Mouse (Mus musculus) E14TG2a.4 (cell line): ENCODE data around the gene Dusp6.

Experiments used
- H3K27me3 ChIP-seq: 2 replicates; pipeline ENCODE4 v1.6.1; 2014; ENCODE audit warnings: low read length, control low read depth; ENCODE audit not compliant: insufficient read depth
- H3K36me3 ChIP-seq: 2 replicates; pipeline ENCODE4 v1.6.1; 2014; ENCODE audit warnings: low read length, control low read depth; ENCODE audit not compliant: insufficient read depth
- H3K4me1 ChIP-seq: replicated peaks from 2 replicates; pipeline ENCODE4 v1.6.1; 2014; ENCODE audit warnings: low read depth, low read length, control low read depth
- H3K4me3 ChIP-seq: replicated peaks from 2 replicates; pipeline ENCODE4 v1.5.1; 2014; ENCODE audit warnings: mild to moderate bottlenecking, low read length
- H3K9me3 ChIP-seq: 2 replicates; pipeline ENCODE4 v1.6.1; 2014; ENCODE audit warnings: low read length, control low read depth
- CTCF ChIP-seq: conservative IDR thresholded peaks from 2 replicates; pipeline ENCODE4 v1.5.1; 2014; ENCODE audit warnings: low read length
- NANOG ChIP-seq: IDR thresholded peaks from 2 replicates; pipeline ENCODE4 v1.6.1; 2014; ENCODE audit warnings: borderline replicate concordance, low read length, mixed read lengths
- POU5F1 ChIP-seq: IDR thresholded peaks from 2 replicates; pipeline ENCODE4 v1.6.1; 2014; ENCODE audit warnings: low read length, borderline replicate concordance

Gene Dusp6

GRCm38 (mm10) chr10:99266025-99266424, 3.0 kb downstream of the Dusp6 start:
- no peaks in the 10 kb centered on the region for H3K9me3 ChIP-seq
- no peak for TF ChIP-seq NANOG
- TF ChIP-seq CTCF: no peak
- TF ChIP-seq POU5F1: no peak
- no peaks in the 10 kb centered on the region for H3K27me3 ChIP-seq
- H3K4me1 ChIP-seq: peaks cover 60% of the 10 kb centered on the region
- peak overlapping the region; percentile 97 for H3K4me3 ChIP-seq
- peaks cover 30% of the 10 kb centered on the region for H3K36me3 ChIP-seq

- Histone ChIP-seq H3K9me3 (no peaks in the 10 kb centered on the region), H3K4me1 (peaks cover 64% of the 10 kb centered on the region), H3K4me3 (no peak overlapping the region), H3K27me3 (no peaks in the 10 kb centered on the region), H3K36me3 (peaks cover 30% of the 10 kb centered on the region)
- TF ChIP-seq NANOG: no peak
- no peak for TF ChIP-seq POU5F1
Observed at GRCm38 (mm10) chr10:99267621-99268020, 4.6 kb downstream of the Dusp6 start.

GRCm38 (mm10) chr10:99268421-99269300, 5.6 kb downstream of the Dusp6 start:
- H3K4me1 ChIP-seq: peaks cover 64% of the 10 kb centered on the region
- no peaks in the 10 kb centered on the region for H3K27me3 ChIP-seq
- no peaks in the 10 kb centered on the region for H3K9me3 ChIP-seq
- TF ChIP-seq CTCF (no peak), POU5F1 (no peak), NANOG (no peak)
- H3K36me3 ChIP-seq: peaks cover 30% of the 10 kb centered on the region
- peak overlapping the region; percentile 52 for H3K4me3 ChIP-seq

GRCm38 (mm10) chr10:99269301-99269701, 6.3 kb downstream of the Dusp6 start:
- Histone ChIP-seq H3K4me1 (peaks cover 64% of the 10 kb centered on the region), H3K4me3 (0 out of 2 replicates have a peak overlapping the region, but pooled peaks have one; percentile 52), H3K36me3 (peaks cover 30% of the 10 kb centered on the region), H3K9me3 (no peaks in the 10 kb centered on the region), H3K27me3 (no peaks in the 10 kb centered on the region)
- TF ChIP-seq NANOG (no peak), CTCF (no peak), POU5F1 (no peak)

GRCm38 (mm10) chr10:99269704-99270103, 6.7 kb downstream of the Dusp6 start:
- H3K4me1 ChIP-seq: peaks cover 61% of the 10 kb centered on the region
- H3K27me3 ChIP-seq: no peaks in the 10 kb centered on the region
- 0 out of 2 replicates have a peak overlapping the region, but pooled peaks have one; percentile 52 for H3K4me3 ChIP-seq
- H3K36me3 ChIP-seq: peaks cover 30% of the 10 kb centered on the region
- H3K9me3 ChIP-seq: no peaks in the 10 kb centered on the region
- TF ChIP-seq CTCF (no peak), POU5F1 (no peak), NANOG (no peak)

- Histone ChIP-seq H3K4me1 (peaks cover 59% of the 10 kb centered on the region), H3K9me3 (no peaks in the 10 kb centered on the region), H3K36me3 (peaks cover 29% of the 10 kb centered on the region), H3K27me3 (no peaks in the 10 kb centered on the region), H3K4me3 (0 out of 2 replicates have a peak overlapping the region, but pooled peaks have one; percentile 23)
- TF ChIP-seq POU5F1: no peak
Observed at GRCm38 (mm10) chr10:99270406-99270805, 7.4 kb downstream of the Dusp6 start.

GRCm38 (mm10) chr10:99271016-99271415, 8.0 kb downstream of the Dusp6 start:
- Histone ChIP-seq H3K4me3 (0 out of 2 replicates have a peak overlapping the region, but pooled peaks have one; percentile 37), H3K9me3 (no peaks in the 10 kb centered on the region), H3K36me3 (peaks cover 23% of the 10 kb centered on the region), H3K27me3 (no peaks in the 10 kb centered on the region), H3K4me1 (peaks cover 53% of the 10 kb centered on the region)
- TF ChIP-seq CTCF (no peak), POU5F1 (no peak), NANOG (no peak)

GRCm38 (mm10) chr10:99273006-99273405, 10.0 kb downstream of the Dusp6 start:
- Histone ChIP-seq H3K36me3 (peaks cover 3% of the 10 kb centered on the region), H3K9me3 (no peaks in the 10 kb centered on the region), H3K4me1 (peaks cover 35% of the 10 kb centered on the region), H3K4me3 (no peak overlapping the region), H3K27me3 (no peaks in the 10 kb centered on the region)
- TF ChIP-seq CTCF (no peak), POU5F1 (no peak), NANOG (no peak)
